Mouse (Mus musculus) embryonic facial prominence, embryonic 11.5 days (tissue): ENCODE results near the gene Ttc4. TPM values are rescaled to one million over a fixed set of nuclear protein-coding genes. Genes with fewer than 3 reads are reported as not detected.

ENCODE experiments used
- ATAC-seq: fragments of 200-750 bp; cut with Nextera tagmentation; replicated peaks from 2 replicates; pipeline ENCODE4 v1.8.0; 2017; ENCODE audit warnings: low read depth; ENCODE audit not compliant: insufficient number of reproducible peaks, low FRiP score, low TSS enrichment
- DNase-seq: peaks from one replicate; pipeline ENCODE4 v3.0.0-alpha.2; 2015; ENCODE audit warnings: low spot score
- H3K27ac ChIP-seq: fragments of 300-500 bp; sonication (generic); replicated peaks from 2 replicates; pipeline ENCODE4 v1.5.1; 2014; ENCODE audit warnings: mild to moderate bottlenecking, low read depth, low read length, control low read depth
- H3K27me3 ChIP-seq: fragments of 300-500 bp; sonication (generic); 2 replicates; pipeline ENCODE4 v1.6.1; 2014; ENCODE audit warnings: mild to moderate bottlenecking, low read length, moderate library complexity, mixed read lengths; ENCODE audit not compliant: control insufficient read depth, insufficient read depth
- H3K36me3 ChIP-seq: fragments of 300-500 bp; sonication (generic); replicated peaks from 2 replicates; pipeline ENCODE4 v1.6.1; 2014; ENCODE audit warnings: low read depth, mild to moderate bottlenecking, low read length, moderate library complexity, mixed read lengths; ENCODE audit not compliant: control insufficient read depth, insufficient read depth
- H3K4me1 ChIP-seq: fragments of 300-500 bp; sonication (generic); 2 replicates; pipeline ENCODE4 v1.6.1; 2014; ENCODE audit warnings: low read length, mixed read lengths; ENCODE audit not compliant: control insufficient read depth, insufficient read depth
- H3K4me2 ChIP-seq: fragments of 300-500 bp; sonication (generic); 2 replicates; pipeline ENCODE4 v1.6.1; 2014; ENCODE audit warnings: low read depth, mild to moderate bottlenecking, control low read depth, low read length, moderate library complexity
- H3K4me3 ChIP-seq: fragments of 300-500 bp; sonication (generic); 2 replicates; pipeline ENCODE4 v1.5.1; 2014; ENCODE audit warnings: low read depth, low read length, control low read depth
- H3K9ac ChIP-seq: fragments of 300-500 bp; sonication (generic); replicated peaks from 2 replicates; pipeline ENCODE4 v1.6.1; 2014; ENCODE audit warnings: mild to moderate bottlenecking, control low read depth, low read length
- H3K9me3 ChIP-seq: fragments of 300-500 bp; sonication (generic); replicated peaks from 2 replicates; pipeline ENCODE4 v1.6.1; 2016; ENCODE audit warnings: mild to moderate bottlenecking, low read length, inconsistent platforms, mixed read lengths; ENCODE audit not compliant: control insufficient read depth
- WGBS: fragments of 180-500 bp; shearing (Covaris S2); extraction: QIAGEN DNeasy Blood & Tissue Kit; methylation state at CpG from one replicate; pipeline ENCODE4 v1.1.7; 2014; 5-methylcytosine and 5-hydroxymethylcytosine counted together
- polyA plus RNA-seq: library from polyadenylated mRNA; unstranded; fragments of >200 nt; fragmentation: Nextera tagmentation; extraction: Ambion mirVana; gene quantifications from 2 replicates; pipeline ENCODE4 v1.2.1, GENCODE M21; 2014

Gene Ttc4
- polyA plus RNA-seq, 1 experiment from 2014 or later = 97.2 TPM

GRCm38 (mm10) chr4:106618898-106619297, 59.8 kb downstream of the Ttc4 start:
- H3K4me2 ChIP-seq = no peak overlapping the region
- H3K9ac ChIP-seq = no peak overlapping the region
- ATAC-seq (no peak), DNase-seq (no peak)
- no peaks in the 10 kb centered on the region; the same call in 1 of the 2 replicates for H3K4me1 ChIP-seq
- H3K36me3 ChIP-seq = no peaks in the 10 kb centered on the region
- no peaks in the 10 kb centered on the region for H3K9me3 ChIP-seq
- H3K4me3 ChIP-seq = no peak overlapping the region
- 85% methylated on average over 4 of the region's 4 CpGs for WGBS
- H3K27me3 ChIP-seq = peaks cover 18% of the 10 kb centered on the region
- no peak overlapping the region for H3K27ac ChIP-seq

- Histone ChIP-seq H3K4me1 (no peaks in the 10 kb centered on the region; the same call in 1 of the 2 replicates), H3K4me2 (peak within 1 kb of the TSS; percentile 27), H3K9ac (no peak within 1 kb of the TSS), H3K27me3 (peaks cover 2% of the 10 kb centered on the region), H3K4me3 (no peak within 1 kb of the TSS), H3K27ac (no peak within 1 kb of the TSS), H3K36me3 (no peaks in the 10 kb centered on the region), H3K9me3 (no peaks in the 10 kb centered on the region)
- WGBS = 2% methylated on average over 18 of the region's 19 CpGs
- DNase-seq = peak; percentile 52
- no peak for ATAC-seq
These were observed 61.7 kb downstream of the Ttc4 start, which contains the start of gene Lexm for GRCm38 (mm10) chr4:106617056-106617455. Lexm (minus strand) TSS chr4:106617241.

- no peak overlapping the region for H3K4me2 ChIP-seq
- DNase-seq (no peak), ATAC-seq (no peak)
- no peak overlapping the region for H3K27ac ChIP-seq
- H3K4me3 ChIP-seq = no peak overlapping the region
- H3K36me3 ChIP-seq = no peaks in the 10 kb centered on the region
- no peaks in the 10 kb centered on the region for H3K9me3 ChIP-seq
- 74% methylated on average over 12 of the region's 12 CpGs for WGBS
- no peaks in the 10 kb centered on the region for H3K27me3 ChIP-seq
- no peaks in the 10 kb centered on the region; the same call in 1 of the 2 replicates for H3K4me1 ChIP-seq
- no peak overlapping the region for H3K9ac ChIP-seq
These were observed 63.1 kb downstream of the Ttc4 start for GRCm38 (mm10) chr4:106615637-106616036.

GRCm38 (mm10) chr4:106614881-106615280, 63.9 kb downstream of the Ttc4 start:
- Histone ChIP-seq H3K9me3 (no peaks in the 10 kb centered on the region), H3K4me1 (no peaks in the 10 kb centered on the region; the same call in 1 of the 2 replicates), H3K4me2 (no peak overlapping the region), H3K27ac (no peak overlapping the region), H3K27me3 (no peaks in the 10 kb centered on the region), H3K4me3 (no peak overlapping the region), H3K36me3 (no peaks in the 10 kb centered on the region), H3K9ac (no peak overlapping the region)
- WGBS = 82% methylated on average over 9 of the region's 9 CpGs
- ATAC-seq (no peak), DNase-seq (no peak)

GRCm38 (mm10) chr4:106614180-106614797, 64.5 kb downstream of the Ttc4 start:
- no peaks in the 10 kb centered on the region for H3K36me3 ChIP-seq
- H3K4me1 ChIP-seq = no peaks in the 10 kb centered on the region; the same call in 1 of the 2 replicates
- WGBS = 39% methylated on average over 7 of the region's 7 CpGs
- DNase-seq = peak; percentile 83
- H3K4me2 ChIP-seq = no peak overlapping the region
- H3K27ac ChIP-seq = no peak overlapping the region
- H3K9ac ChIP-seq = no peak overlapping the region
- no peaks in the 10 kb centered on the region for H3K27me3 ChIP-seq
- no peak overlapping the region for H3K4me3 ChIP-seq
- ATAC-seq = peak; percentile 68; the same call in 1 of the 2 replicates
- H3K9me3 ChIP-seq = no peaks in the 10 kb centered on the region

- H3K4me3 ChIP-seq = no peak overlapping the region
- no peak overlapping the region for H3K4me2 ChIP-seq
- DNase-seq (no peak), ATAC-seq (no peak)
- 79% methylated on average over 3 of the region's 3 CpGs for WGBS
- H3K36me3 ChIP-seq = no peaks in the 10 kb centered on the region
- no peak overlapping the region for H3K9ac ChIP-seq
- H3K4me1 ChIP-seq = no peaks in the 10 kb centered on the region; the same call in 1 of the 2 replicates
- no peaks in the 10 kb centered on the region for H3K9me3 ChIP-seq
- H3K27ac ChIP-seq = no peak overlapping the region
- no peaks in the 10 kb centered on the region for H3K27me3 ChIP-seq
These were observed 65.2 kb downstream of the Ttc4 start for GRCm38 (mm10) chr4:106613560-106613959.

- H3K9me3 ChIP-seq = no peaks in the 10 kb centered on the region
- 70% methylated on average over 8 of the region's 8 CpGs for WGBS
- no peak overlapping the region for H3K27ac ChIP-seq
- H3K36me3 ChIP-seq = no peaks in the 10 kb centered on the region
- DNase-seq = no peak
- no peak overlapping the region for H3K4me2 ChIP-seq
- no peaks in the 10 kb centered on the region for H3K27me3 ChIP-seq
- H3K4me3 ChIP-seq = no peak overlapping the region
- ATAC-seq = no peak
- H3K9ac ChIP-seq = no peak overlapping the region
- H3K4me1 ChIP-seq = no peaks in the 10 kb centered on the region; the same call in 1 of the 2 replicates
These were observed 65.6 kb downstream of the Ttc4 start for GRCm38 (mm10) chr4:106613105-106613504.
